Mouse (Mus musculus): ENCODE results near the gene Cdadc1.

GRCm38 (mm10) chr14:59576385-59576784 is 21.4 kb downstream of the Cdadc1 start:
- no peak for TF ChIP-seq CTCF (IDR thresholded peaks at IDR 0.05; ENCODE audit: insufficient read depth, low read depth, low read length)
- no peak for TF ChIP-seq POLR2A (IDR thresholded peaks at IDR 0.05; ENCODE audit: insufficient read depth, low read depth, low read length)
